Mouse (Mus musculus) midbrain, embryonic 12.5 days (tissue): ENCODE data around the gene Tbx1. TPM values are rescaled to one million over a fixed set of nuclear protein-coding genes. Genes with fewer than 3 reads are reported as not detected.
A peak's percentile ranks its signal among the peaks of the same experiment; 100 is the strongest.

Experiments
- ATAC-seq: fragments of 200-750 bp; cut with Nextera tagmentation; 2 replicates; pipeline ENCODE4 v1.8.0; 2017; ENCODE audit warnings: low read depth, moderate TSS enrichment, moderate library complexity; ENCODE audit not compliant: low FRiP score
- H3K27ac ChIP-seq: fragments of 300-500 bp; sonication (generic); replicated peaks from 2 replicates; pipeline ENCODE4 v1.5.1; 2016; ENCODE audit warnings: mild to moderate bottlenecking
- H3K27me3 ChIP-seq: fragments of 300-500 bp; sonication (generic); 2 replicates; pipeline ENCODE4 v1.6.1; 2016; ENCODE audit warnings: mild to moderate bottlenecking
- H3K36me3 ChIP-seq: fragments of 300-500 bp; sonication (generic); 2 replicates; pipeline ENCODE4 v1.6.1; 2016
- H3K4me1 ChIP-seq: fragments of 300-500 bp; sonication (generic); 2 replicates; pipeline ENCODE4 v1.6.1; 2016
- H3K4me2 ChIP-seq: fragments of 300-500 bp; sonication (generic); replicated peaks from 2 replicates; pipeline ENCODE4 v1.6.1; 2016; ENCODE audit warnings: mild to moderate bottlenecking, moderate library complexity
- H3K4me3 ChIP-seq: fragments of 300-500 bp; sonication (generic); 2 replicates; pipeline ENCODE4 v1.5.1; 2016; ENCODE audit warnings: mild to moderate bottlenecking
- H3K9ac ChIP-seq: fragments of 300-500 bp; sonication (generic); replicated peaks from 2 replicates; pipeline ENCODE4 v1.6.1; 2016; ENCODE audit warnings: mild to moderate bottlenecking, moderate library complexity
- H3K9me3 ChIP-seq: fragments of 300-500 bp; sonication (generic); 2 replicates; pipeline ENCODE4 v1.6.1; 2016; ENCODE audit warnings: mild to moderate bottlenecking
- WGBS: fragments of 180-500 bp; shearing (Covaris S2); methylation state at CpG from one replicate; pipeline ENCODE4 v1.1.7; 2016; 5-methylcytosine and 5-hydroxymethylcytosine counted together
- polyA plus RNA-seq: library from polyadenylated mRNA; unstranded; fragments of >200 nt; fragmentation: Nextera tagmentation; extraction: Ambion mirVana; gene quantifications from 2 replicates; pipeline ENCODE4 v1.2.1, GENCODE M21; 2016

Gene Tbx1
- polyA plus RNA-seq, 1 experiment from 2014 or later, result 1.4 TPM

DNA sequence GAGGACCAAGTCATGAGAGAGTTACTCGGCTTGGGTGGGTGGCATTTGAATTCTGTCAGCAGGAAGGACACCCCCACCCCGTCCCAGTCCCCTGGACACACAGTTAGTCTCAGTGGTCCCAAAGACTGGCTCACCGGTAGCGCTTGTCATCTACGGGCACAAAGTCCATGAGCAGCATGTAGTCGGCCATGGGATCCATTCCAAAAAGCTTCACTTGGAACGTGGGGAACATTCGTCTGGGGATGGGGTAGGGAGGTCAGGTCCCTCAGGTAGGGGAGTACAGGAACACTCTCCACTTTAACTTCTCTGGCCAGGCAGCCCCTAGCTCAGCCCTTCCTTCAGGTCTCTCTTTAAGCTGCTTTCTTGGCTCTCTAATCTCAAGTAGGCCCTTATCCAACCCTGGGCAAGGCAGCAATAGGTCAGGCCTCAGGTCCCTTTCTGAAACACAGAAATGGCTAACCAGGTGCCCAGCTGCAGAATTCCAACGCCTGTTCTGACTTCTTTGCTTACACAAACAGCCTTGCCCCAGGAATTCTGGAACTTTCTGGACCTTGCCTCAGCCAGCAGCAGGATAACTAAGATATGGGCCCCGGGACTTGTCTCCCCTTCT is 5.5 kb downstream of the Tbx1 start:
- H3K27me3 ChIP-seq, result peaks cover 99% of the 10 kb centered on the region
- no peak overlapping the region for H3K27ac ChIP-seq
- no peaks in the 10 kb centered on the region for H3K9me3 ChIP-seq
- no peak overlapping the region for H3K4me2 ChIP-seq
- WGBS, result 8% methylated on average over 10 of the region's 10 CpGs
- H3K4me3 ChIP-seq, result no peak overlapping the region
- no peaks in the 10 kb centered on the region for H3K36me3 ChIP-seq
- no peak for ATAC-seq
- no peak overlapping the region for H3K9ac ChIP-seq
- peaks cover 40% of the 10 kb centered on the region for H3K4me1 ChIP-seq

DNA sequence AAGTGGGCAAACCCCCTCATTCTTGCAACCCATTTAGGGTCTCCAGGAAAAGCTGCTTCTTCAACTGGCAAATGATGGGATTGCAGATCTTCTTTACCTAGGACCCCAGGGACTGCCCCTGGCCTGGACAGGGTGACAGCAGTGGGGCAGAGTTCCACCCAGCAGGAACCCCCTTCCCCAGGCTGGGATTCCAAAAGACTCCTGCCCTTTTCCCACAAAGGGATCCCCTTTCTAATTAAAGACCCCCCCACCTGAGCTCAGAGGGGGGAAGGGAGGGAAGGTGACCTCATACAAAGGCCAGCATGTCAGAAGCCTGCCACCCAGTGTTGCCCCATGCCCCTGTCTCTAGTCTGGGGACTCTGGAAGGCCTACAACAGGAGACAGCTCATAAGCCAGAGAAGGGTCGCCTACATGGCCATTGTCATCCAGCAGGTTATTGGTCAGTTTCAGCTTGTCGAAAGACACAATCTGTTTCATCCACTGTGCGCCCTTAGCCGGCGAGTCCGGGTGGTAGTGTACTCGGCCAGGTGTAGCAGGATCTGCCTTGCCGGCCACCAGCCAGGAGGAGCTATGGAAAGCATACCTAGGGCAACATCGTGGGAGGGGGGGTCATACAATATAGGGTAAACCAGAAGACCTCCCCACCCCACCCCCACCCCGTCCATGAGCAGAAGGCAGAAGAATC is 6.7 kb downstream of the Tbx1 start:
- Histone ChIP-seq H3K4me3 (no peak overlapping the region), H3K27ac (no peak overlapping the region)

DNA sequence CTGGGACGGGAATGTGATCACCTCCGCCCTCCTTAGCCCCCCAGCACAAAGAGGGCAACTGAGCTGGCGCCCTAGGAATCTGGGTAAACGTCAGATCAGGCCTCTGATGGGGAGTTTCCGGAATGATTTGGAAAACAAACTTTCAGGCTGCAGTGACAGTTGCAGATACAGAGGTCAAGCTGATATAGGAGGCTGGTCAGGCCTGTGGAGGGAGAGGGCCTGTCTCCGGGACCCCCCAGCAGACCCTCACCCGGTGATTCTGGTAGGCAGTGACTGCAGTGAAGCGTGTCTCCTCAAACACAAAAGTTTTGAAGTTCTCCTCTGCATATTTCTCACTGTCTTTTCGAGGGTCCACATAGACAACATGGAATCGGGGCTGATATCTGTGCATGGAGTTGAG is 7.3 kb downstream of the Tbx1 start:
- H3K36me3 ChIP-seq, result no peaks in the 10 kb centered on the region
- no peak overlapping the region for H3K9ac ChIP-seq
- H3K4me3 ChIP-seq, result peak overlapping the region; percentile 39; the same call in 1 of the 2 replicates
- 8% methylated on average over 10 of the region's 10 CpGs for WGBS
- no peak for ATAC-seq
- peaks cover 32% of the 10 kb centered on the region for H3K4me1 ChIP-seq
- H3K27me3 ChIP-seq, result peaks cover 96% of the 10 kb centered on the region
- H3K27ac ChIP-seq, result no peak overlapping the region
- H3K4me2 ChIP-seq, result no peak overlapping the region
- no peaks in the 10 kb centered on the region for H3K9me3 ChIP-seq

More for the DNA sequence above, 6.7 kb downstream of the Tbx1 start:
- ATAC-seq, result no peak
- peaks cover 96% of the 10 kb centered on the region for H3K27me3 ChIP-seq
- no peaks in the 10 kb centered on the region for H3K36me3 ChIP-seq
- no peaks in the 10 kb centered on the region for H3K9me3 ChIP-seq
- H3K9ac ChIP-seq, result no peak overlapping the region
- H3K4me1 ChIP-seq, result peaks cover 37% of the 10 kb centered on the region
- WGBS, result 6% methylated on average over 10 of the region's 10 CpGs
- H3K4me2 ChIP-seq, result no peak overlapping the region

DNA sequence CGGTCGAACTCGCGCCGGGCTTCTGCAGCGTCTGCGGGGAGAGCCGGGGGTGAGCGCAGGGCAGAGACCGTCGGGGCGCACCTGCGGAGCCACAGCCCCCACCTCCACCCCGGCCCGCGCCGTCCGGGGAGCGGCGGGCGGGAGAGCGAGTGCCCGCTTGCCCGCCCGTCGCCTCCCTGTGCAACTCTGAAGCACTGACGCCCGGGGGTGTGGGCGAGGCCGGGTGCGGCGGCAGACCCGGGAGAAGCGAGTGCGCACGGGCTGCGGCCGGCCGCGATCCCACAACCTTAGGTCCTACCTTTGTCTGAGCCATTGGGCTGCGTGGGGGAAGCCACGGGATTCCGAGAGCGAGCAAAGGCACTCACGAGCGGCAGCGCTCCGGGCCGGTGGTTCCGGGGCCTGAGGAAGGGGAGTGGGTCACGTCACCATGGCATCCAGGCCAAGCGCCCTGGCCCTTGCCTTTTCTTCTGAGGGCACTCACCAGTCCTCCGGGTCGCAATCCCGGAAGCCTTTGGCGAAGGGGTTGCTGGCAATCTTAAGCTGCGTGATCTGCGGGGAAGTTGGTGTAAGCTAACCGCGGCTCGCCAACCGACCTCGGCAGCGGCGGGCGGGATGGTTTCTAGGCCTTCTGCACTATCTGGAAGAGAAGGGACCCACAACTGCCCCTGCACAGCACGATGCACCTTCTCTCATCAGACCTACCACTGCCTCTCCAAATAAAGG is 7.9 kb downstream of the Tbx1 start:
- H3K9me3 ChIP-seq, result no peaks in the 10 kb centered on the region
- ATAC-seq, result no peak
- H3K36me3 ChIP-seq, result no peaks in the 10 kb centered on the region
- H3K4me2 ChIP-seq, result peak overlapping the region; percentile 49
- H3K27ac ChIP-seq, result no peak overlapping the region
- H3K27me3 ChIP-seq, result peaks cover 96% of the 10 kb centered on the region
- peak overlapping the region; percentile 39 for H3K4me3 ChIP-seq
- H3K4me1 ChIP-seq, result peaks cover 26% of the 10 kb centered on the region
- under 1% methylated on average over 66 of the region's 67 CpGs for WGBS
- H3K9ac ChIP-seq, result no peak overlapping the region

DNA sequence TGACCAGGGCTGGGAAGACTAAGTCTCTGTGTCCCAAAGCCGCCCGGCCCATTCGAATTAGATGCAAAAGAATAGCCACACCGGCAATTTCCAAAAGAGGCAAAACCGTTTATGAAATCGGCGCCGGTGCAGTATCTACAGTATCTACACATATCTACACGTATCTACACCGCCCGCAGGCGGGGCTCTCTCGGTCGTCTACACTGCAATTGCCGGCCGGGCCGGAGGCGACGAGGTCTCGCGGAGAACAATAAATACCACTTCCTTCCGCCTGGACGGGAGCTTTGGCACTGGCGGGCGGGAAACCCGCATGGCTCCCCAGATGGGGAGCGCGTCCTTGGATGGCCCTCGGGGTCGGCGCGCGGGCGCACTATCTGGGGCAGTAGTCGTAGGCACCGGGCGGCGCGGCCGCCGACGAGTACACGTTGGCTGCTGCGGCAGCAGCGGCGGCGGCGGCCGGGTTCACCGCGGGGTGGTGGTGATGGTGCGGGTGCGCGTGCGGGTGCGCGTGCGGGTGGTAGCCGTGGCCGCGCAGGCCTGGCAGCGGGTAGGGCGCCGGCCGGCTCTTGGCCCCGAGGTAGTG is 8.8 kb downstream of the Tbx1 start:
- under 1% methylated on average over 66 of the region's 66 CpGs for WGBS
- H3K4me1 ChIP-seq, result peaks cover 25% of the 10 kb centered on the region
- peaks cover 91% of the 10 kb centered on the region for H3K27me3 ChIP-seq
- peak overlapping the region; percentile 39 for H3K4me3 ChIP-seq
- H3K36me3 ChIP-seq, result no peaks in the 10 kb centered on the region
- 0 out of 2 replicates have a peak, but pooled peaks have one; percentile 13 for ATAC-seq
- H3K4me2 ChIP-seq, result peak overlapping the region; percentile 49
- no peaks in the 10 kb centered on the region for H3K9me3 ChIP-seq
- H3K27ac ChIP-seq, result no peak overlapping the region
- no peak overlapping the region for H3K9ac ChIP-seq

DNA sequence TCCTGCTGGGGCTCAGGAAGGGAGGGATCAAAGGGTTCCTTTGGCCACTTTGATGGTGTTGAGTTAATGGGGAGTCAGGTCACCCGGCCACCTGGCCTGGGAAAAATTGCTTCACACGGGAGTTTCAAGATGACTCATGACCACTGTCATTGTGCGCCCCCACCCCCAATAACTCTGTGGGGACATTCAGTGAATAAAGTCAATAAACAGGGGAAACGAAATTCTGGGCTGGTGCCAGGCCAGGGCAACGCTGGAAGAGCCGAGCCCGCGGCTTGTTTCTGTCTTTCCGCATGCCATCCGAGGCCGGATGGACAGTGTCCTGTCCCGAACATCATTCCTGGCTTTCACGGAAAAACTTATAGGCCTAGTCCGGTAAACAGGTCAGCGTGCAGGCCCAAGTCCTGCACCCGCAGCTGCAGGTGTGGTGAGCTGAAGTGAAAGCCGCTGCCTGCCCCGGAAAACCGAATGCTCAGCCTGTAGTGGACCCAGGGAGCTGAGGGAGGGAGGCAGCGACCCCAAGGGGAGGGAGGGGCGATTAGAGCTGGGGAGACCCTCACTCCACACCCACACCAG is 9.3 kb downstream of the Tbx1 start:
- WGBS, result 3% methylated on average over 21 of the region's 21 CpGs
- H3K27me3 ChIP-seq, result peaks cover 85% of the 10 kb centered on the region
- peaks cover 19% of the 10 kb centered on the region for H3K4me1 ChIP-seq
- ATAC-seq, result no peak
- H3K9ac ChIP-seq, result no peak overlapping the region
- H3K9me3 ChIP-seq, result no peaks in the 10 kb centered on the region
- peak overlapping the region; percentile 39 for H3K4me3 ChIP-seq
- no peaks in the 10 kb centered on the region for H3K36me3 ChIP-seq
- H3K27ac ChIP-seq, result no peak overlapping the region
- H3K4me2 ChIP-seq, result peak overlapping the region; percentile 49

DNA sequence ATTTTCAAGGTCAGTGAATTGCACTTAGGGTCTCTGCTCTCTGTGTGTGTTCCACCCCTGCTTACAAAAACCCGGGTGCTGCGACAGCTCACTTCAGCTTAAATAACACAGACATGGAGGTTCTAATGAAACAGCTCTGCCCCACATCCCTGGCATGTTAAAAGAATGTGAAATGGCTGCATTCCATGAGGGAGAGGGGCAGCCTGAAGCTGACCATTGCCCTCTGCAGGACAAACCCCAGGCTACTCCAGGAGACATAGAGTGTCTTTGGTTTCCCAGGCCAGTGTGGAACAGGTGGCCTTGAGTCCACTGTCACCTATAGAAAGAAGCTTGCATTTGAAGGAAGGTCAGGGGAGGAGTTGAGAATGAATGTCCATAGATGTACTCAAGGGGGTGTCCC is 10.1 kb downstream of the Tbx1 start:
- no peak overlapping the region for H3K4me2 ChIP-seq
- ATAC-seq, result no peak
- peaks cover 14% of the 10 kb centered on the region for H3K4me1 ChIP-seq
- H3K36me3 ChIP-seq, result no peaks in the 10 kb centered on the region
- WGBS, result 11% methylated on average over 2 of the region's 2 CpGs
- H3K27ac ChIP-seq, result no peak overlapping the region
- H3K9ac ChIP-seq, result no peak overlapping the region
- no peaks in the 10 kb centered on the region for H3K9me3 ChIP-seq
- H3K27me3 ChIP-seq, result peaks cover 78% of the 10 kb centered on the region
- H3K4me3 ChIP-seq, result no peak overlapping the region

DNA sequence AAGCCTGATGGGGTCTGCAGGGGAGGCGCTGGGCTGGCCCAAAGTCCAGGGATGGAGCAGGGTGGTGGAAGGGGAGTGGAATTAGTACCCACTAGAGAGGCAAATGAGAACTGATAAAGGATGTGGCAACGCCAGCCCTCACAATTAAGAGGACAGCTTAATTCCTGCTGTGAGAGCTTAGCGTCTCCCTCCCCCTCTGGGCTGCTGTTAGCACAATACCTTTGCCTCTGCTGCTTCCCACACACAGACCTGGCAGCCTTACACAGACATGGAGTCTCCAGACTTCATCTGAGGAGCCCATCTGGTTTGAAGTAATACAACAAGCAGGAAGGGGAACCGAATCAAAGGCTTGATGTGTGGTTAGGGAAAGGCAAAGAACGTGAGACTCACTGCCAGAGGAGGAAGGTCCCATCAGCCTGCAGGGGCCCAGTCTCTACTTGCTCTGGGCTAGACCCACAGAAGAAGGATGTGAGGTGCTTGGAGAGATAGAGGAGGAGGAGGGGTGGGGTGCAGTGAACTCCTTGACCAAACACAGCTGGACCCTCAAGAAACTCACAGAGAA is 12.8 kb downstream of the Tbx1 start:
- H3K9ac ChIP-seq, result no peak overlapping the region
- no peak overlapping the region for H3K4me3 ChIP-seq
- H3K4me2 ChIP-seq, result no peak overlapping the region
- no peaks in the 10 kb centered on the region for H3K9me3 ChIP-seq
- no peak for ATAC-seq
- WGBS, result 8% methylated on average over 5 of the region's 5 CpGs
- no peak overlapping the region for H3K27ac ChIP-seq
- H3K4me1 ChIP-seq, result peaks cover 14% of the 10 kb centered on the region
- H3K36me3 ChIP-seq, result no peaks in the 10 kb centered on the region
- peaks cover 50% of the 10 kb centered on the region for H3K27me3 ChIP-seq

DNA sequence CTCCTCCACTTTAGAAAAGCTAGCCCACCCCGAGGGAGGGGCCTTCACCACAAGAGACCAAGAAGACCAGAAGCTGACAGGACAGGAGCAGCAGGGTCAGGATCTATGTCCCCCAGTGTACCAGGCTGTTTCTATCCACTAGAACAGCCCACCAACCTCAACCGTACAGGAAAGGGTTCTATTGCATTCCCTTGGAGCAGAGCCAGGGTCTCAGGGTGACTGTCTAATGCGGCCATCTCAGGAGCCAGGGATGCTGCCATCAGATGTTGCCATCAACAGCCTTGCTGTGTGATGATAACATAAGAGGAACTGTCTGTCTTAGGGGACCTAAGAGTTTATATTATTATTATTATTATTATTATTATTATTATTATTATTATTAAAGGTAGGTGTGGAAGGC is 13.4 kb downstream of the Tbx1 start:
- no peak for ATAC-seq
- no peak overlapping the region for H3K9ac ChIP-seq
- H3K27me3 ChIP-seq, result peaks cover 44% of the 10 kb centered on the region
- no peaks in the 10 kb centered on the region for H3K36me3 ChIP-seq
- H3K27ac ChIP-seq, result no peak overlapping the region
- WGBS, result 49% methylated on average over 3 of the region's 3 CpGs
- H3K4me2 ChIP-seq, result no peak overlapping the region
- H3K4me3 ChIP-seq, result no peak overlapping the region
- H3K4me1 ChIP-seq, result peaks cover 10% of the 10 kb centered on the region
- H3K9me3 ChIP-seq, result no peaks in the 10 kb centered on the region

DNA sequence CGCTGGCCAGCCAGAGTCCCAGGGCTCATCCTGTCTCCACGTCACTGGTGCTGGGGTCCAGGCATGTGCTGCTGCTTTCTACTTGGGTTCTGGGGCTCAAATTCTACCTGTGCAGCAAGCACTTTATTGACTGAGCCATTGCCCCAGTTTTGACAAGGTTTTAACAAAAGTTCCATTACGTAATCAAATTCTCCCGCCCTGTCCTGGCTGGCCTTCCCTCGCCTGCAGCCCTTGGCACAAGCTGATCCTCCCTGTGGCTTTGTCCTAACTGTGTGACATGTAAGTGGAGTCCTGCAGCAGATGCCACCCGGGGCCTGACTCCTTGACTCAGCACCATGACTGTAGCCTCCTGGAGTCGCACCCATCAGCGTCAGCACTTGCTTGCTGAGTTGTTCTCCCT is 16.3 kb downstream of the Tbx1 start:
- no peak overlapping the region for H3K27ac ChIP-seq
- H3K9me3 ChIP-seq, result no peaks in the 10 kb centered on the region
- no peaks in the 10 kb centered on the region for H3K36me3 ChIP-seq
- 76% methylated on average over 8 of the region's 8 CpGs for WGBS
- no peak for ATAC-seq
- no peak overlapping the region for H3K9ac ChIP-seq
- H3K4me3 ChIP-seq, result no peak overlapping the region
- H3K4me1 ChIP-seq, result no peaks in the 10 kb centered on the region
- H3K4me2 ChIP-seq, result no peak overlapping the region
- peaks cover 16% of the 10 kb centered on the region for H3K27me3 ChIP-seq

DNA sequence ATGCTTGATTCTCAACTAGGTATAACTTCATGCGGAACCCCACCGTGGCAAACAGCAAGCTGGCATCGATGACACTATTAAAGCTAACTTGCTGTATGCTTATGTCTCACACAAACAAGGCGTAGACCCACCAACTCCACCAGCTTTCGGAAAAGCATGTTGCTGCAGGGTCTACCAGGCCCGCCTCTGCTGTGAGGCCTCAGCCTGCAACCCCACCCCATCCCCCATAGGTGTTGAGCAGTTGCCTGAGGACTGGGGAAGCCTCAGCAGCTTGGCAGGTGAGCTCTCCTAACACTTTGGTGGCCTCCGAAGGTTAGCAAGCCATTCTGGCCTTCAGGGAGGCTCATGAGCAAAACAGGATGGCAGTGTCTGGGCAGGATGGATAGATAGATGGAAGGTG is 21.9 kb downstream of the Tbx1 start:
- H3K27me3 ChIP-seq, result no peaks in the 10 kb centered on the region
- H3K36me3 ChIP-seq, result no peaks in the 10 kb centered on the region
- H3K4me3 ChIP-seq, result no peak overlapping the region
- no peaks in the 10 kb centered on the region for H3K9me3 ChIP-seq
- 79% methylated on average over 7 of the region's 7 CpGs for WGBS
- H3K27ac ChIP-seq, result no peak overlapping the region
- no peak overlapping the region for H3K9ac ChIP-seq
- no peak for ATAC-seq
- H3K4me1 ChIP-seq, result no peaks in the 10 kb centered on the region
- no peak overlapping the region for H3K4me2 ChIP-seq
